Mouse (Mus musculus) kidney, postnatal 0 days (tissue): Measurements from ENCODE around the gene Ash1l. TPM values are rescaled to one million over a fixed set of nuclear protein-coding genes. Genes with fewer than 3 reads are reported as not detected.
A peak's percentile ranks its signal among the peaks of the same experiment; 100 is the strongest.
"Not testable (repeated sequence)": the region's sequence is repeated elsewhere in the genome, so short reads cannot be mapped to it uniquely, and the experiment has no call there.

Source experiments
- ATAC-seq: fragments of 200-750 bp; cut with Nextera tagmentation; replicated peaks from 2 replicates; pipeline ENCODE4 v1.8.0; 2017; ENCODE audit warnings: low read depth, moderate number of reproducible peaks, moderate TSS enrichment, moderate library complexity; ENCODE audit not compliant: low FRiP score
- DNase-seq: peaks from one replicate; pipeline ENCODE4 v3.0.0-alpha.2; 2016; ENCODE audit warnings: low spot score
- H3K27ac ChIP-seq: fragments of 300-500 bp; sonication (generic); 2 replicates; pipeline ENCODE4 v1.5.1; 2014; ENCODE audit warnings: mild to moderate bottlenecking
- H3K27me3 ChIP-seq: fragments of 300-500 bp; sonication (generic); 2 replicates; pipeline ENCODE4 v1.6.1; 2014; ENCODE audit warnings: low read length, mixed read lengths; ENCODE audit not compliant: insufficient read depth
- H3K36me3 ChIP-seq: fragments of 300-500 bp; sonication (generic); 2 replicates; pipeline ENCODE4 v1.6.1; 2014; ENCODE audit warnings: low read length, mixed read lengths; ENCODE audit not compliant: insufficient read depth
- H3K4me1 ChIP-seq: fragments of 300-500 bp; sonication (generic); replicated peaks from 2 replicates; pipeline ENCODE4 v1.6.1; 2014; ENCODE audit warnings: antibody characterized with exemption, low read length, mixed read lengths; ENCODE audit not compliant: insufficient read depth
- H3K4me2 ChIP-seq: fragments of 300-500 bp; sonication (generic); 2 replicates; pipeline ENCODE4 v1.6.1; 2014; ENCODE audit warnings: mild to moderate bottlenecking, low read length, moderate library complexity, mixed read lengths
- H3K4me3 ChIP-seq: fragments of 300-500 bp; sonication (generic); replicated peaks from 2 replicates; pipeline ENCODE4 v1.5.1; 2014; ENCODE audit warnings: low read depth, low read length
- H3K9ac ChIP-seq: fragments of 300-500 bp; sonication (generic); 2 replicates; pipeline ENCODE4 v1.6.1; 2014; ENCODE audit warnings: low read depth, low read length
- H3K9me3 ChIP-seq: fragments of 300-500 bp; sonication (generic); replicated peaks from 2 replicates; pipeline ENCODE4 v1.6.1; 2016; ENCODE audit warnings: low read length, inconsistent platforms, mixed read lengths
- CTCF ChIP-seq: IDR thresholded peaks from 2 replicates; pipeline ENCODE4 v1.5.1; 2016; ENCODE audit warnings: antibody characterized with exemption, low read depth, mild to moderate bottlenecking, moderate library complexity
- WGBS: fragments of 180-500 bp; shearing (Covaris S2); extraction: QIAGEN DNeasy Blood & Tissue Kit; methylation state at CpG from one replicate; pipeline ENCODE4 v1.1.7; 2014; 5-methylcytosine and 5-hydroxymethylcytosine counted together
- polyA plus RNA-seq: library from polyadenylated mRNA; unstranded; fragments of >200 nt; fragmentation: Nextera tagmentation; extraction: Ambion mirVana; gene quantifications from 2 replicates; pipeline ENCODE4 v1.2.1, GENCODE M21; 2015

Gene Ash1l
- polyA plus RNA-seq, 1 experiment from 2014 or later: 13.0 TPM

DNA sequence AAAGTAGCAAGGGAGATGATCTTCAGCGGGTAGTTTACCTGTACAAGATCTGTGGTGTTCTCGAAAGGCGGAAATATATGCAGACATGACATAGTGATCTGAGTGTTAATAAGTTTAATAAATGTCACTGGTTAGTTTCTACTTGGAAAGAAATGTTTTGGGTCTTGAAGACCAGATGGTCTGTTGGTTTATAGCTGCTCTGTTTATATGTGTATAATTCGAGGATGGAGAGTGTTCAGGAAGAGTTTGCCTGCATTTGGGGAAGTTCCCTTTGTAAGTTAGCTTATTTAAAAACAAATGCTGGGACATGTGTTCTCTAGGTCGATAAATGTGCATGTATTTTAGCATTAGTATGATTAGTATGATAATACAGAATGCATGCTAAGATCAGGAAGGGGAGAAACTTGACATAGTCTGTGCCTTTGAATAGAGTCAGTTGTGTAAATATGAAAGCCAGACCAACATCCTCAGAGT lies 942 bp downstream of the Ash1l start:
- Histone ChIP-seq H3K4me2 (peak overlapping the region; percentile 71), H3K9me3 (no peaks in the 10 kb centered on the region), H3K36me3 (no peaks in the 10 kb centered on the region), H3K4me3 (peak overlapping the region; percentile 91), H3K9ac (peak overlapping the region; percentile 80), H3K4me1 (peaks cover 6% of the 10 kb centered on the region; the same call in 1 of the 2 replicates), H3K27me3 (no peaks in the 10 kb centered on the region), H3K27ac (peak overlapping the region; percentile 99)
- TF ChIP-seq CTCF: no peak
- no peak for ATAC-seq
- under 1% methylated on average over 5 of the region's 5 CpGs for WGBS
- no peak for DNase-seq

DNA sequence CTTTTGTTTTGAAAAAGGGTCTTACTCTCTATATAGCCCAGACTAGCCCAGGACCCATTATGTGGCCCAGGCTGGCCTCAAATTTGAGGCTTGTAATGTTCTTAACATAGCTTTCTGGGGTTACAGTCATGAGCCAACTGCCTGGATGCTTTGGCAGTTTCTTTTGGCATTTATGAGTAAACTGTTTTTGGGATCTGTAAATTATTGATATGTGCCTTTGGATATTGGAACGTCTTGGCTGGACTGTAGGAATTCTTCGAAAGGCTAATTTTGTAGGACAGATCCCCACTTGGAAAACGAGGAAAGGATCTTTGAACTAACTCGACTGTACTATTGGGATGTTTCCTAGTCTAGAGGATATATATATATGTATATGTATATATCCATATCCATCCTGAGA lies 2.8 kb downstream of the Ash1l start:
- Histone ChIP-seq H3K4me2 (no peak overlapping the region), H3K4me1 (peaks cover 6% of the 10 kb centered on the region; the same call in 1 of the 2 replicates), H3K27ac (no peak overlapping the region), H3K4me3 (no peak overlapping the region), H3K27me3 (no peaks in the 10 kb centered on the region), H3K36me3 (no peaks in the 10 kb centered on the region), H3K9ac (no peak overlapping the region), H3K9me3 (no peaks in the 10 kb centered on the region)
- DNase-seq (no peak), ATAC-seq (no peak)
- TF ChIP-seq CTCF: no peak
- WGBS: 70% methylated on average over 4 of the region's 4 CpGs

DNA sequence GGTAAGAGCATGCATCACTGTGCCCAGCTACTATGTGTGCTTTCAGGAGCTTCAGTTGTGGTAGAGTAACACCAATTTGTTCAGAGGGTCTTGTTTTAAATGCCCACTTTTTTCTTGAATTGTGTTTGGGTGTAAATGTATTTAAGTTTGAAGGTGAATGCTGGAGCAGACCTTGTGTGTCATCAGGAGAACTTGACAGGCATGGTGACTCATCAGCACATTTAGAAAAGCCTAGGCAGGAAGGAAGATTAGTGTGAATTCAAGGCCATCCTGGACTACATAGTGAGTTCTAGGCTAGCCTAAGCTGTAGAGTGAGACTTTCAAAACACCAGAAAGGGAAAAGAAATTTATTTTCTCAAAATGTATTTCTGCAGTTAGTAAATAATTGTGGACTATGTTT lies 3.3 kb downstream of the Ash1l start:
- no peak for DNase-seq
- H3K4me2 ChIP-seq: no peak overlapping the region
- H3K27ac ChIP-seq: no peak overlapping the region
- H3K9me3 ChIP-seq: no peaks in the 10 kb centered on the region
- H3K9ac ChIP-seq: no peak overlapping the region
- no peak for ATAC-seq
- no peaks in the 10 kb centered on the region for H3K27me3 ChIP-seq
- no peak overlapping the region for H3K4me3 ChIP-seq
- TF ChIP-seq CTCF: no peak
- H3K4me1 ChIP-seq: peaks cover 5% of the 10 kb centered on the region; the same call in 1 of the 2 replicates
- H3K36me3 ChIP-seq: no peaks in the 10 kb centered on the region

DNA sequence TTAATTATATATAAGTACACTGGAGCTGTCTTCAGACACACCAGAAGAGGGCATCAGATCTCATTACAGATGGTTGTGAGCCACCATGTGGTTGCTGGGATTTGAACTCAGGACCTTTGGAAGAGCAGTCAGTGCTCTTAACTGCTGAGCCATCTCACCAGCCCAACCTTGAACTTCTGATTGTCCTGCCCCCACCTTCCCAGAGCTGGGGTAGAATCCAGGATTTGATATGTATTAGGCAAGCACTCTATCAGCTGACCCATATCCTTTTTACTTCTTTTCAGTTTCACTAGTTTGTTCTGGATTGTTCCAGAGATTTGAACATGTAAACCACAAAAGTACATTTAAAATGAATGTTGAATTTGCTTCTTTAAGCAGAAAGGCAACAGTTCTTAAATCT lies 12.8 kb downstream of the Ash1l start:
- DNase-seq, H3K4me3 ChIP-seq: not testable (repeated sequence)

DNA sequence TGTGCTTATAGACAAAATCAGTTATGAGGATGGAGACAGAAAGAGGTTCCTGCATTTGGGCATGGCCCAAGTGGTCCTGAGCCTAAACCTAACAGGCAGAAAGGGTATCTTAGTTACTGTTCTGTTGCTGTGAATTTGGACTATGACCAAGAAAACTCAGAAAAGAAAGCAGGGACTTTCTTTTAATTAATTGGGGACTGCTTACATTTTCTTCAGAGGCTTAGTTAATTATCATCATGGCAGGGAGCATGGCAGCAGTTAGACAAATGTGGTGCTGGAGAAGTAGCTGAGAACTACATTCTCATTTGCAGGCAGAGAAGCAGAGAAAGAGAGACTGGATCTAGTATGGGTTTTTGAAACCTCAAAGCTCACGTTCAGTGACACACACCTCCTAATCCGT lies 24.6 kb downstream of the Ash1l start:
- no peak overlapping the region for H3K4me2 ChIP-seq
- H3K36me3 ChIP-seq: no peaks in the 10 kb centered on the region
- no peak overlapping the region for H3K9ac ChIP-seq
- ATAC-seq (no peak), DNase-seq (no peak)
- TF ChIP-seq CTCF: no peak
- WGBS: 84% methylated on average over 2 of the region's 2 CpGs
- H3K27ac ChIP-seq: no peak overlapping the region
- no peaks in the 10 kb centered on the region for H3K4me1 ChIP-seq
- no peaks in the 10 kb centered on the region for H3K9me3 ChIP-seq
- H3K27me3 ChIP-seq: no peaks in the 10 kb centered on the region
- no peak overlapping the region for H3K4me3 ChIP-seq

More for the DNA sequence above, 12.8 kb downstream of the Ash1l start:
- not testable (repeated sequence) for ATAC-seq, H3K9me3 ChIP-seq, H3K27ac ChIP-seq, H3K9ac ChIP-seq, H3K4me1 ChIP-seq, H3K27me3 ChIP-seq, H3K4me2 ChIP-seq
- H3K36me3 ChIP-seq: peaks cover 12% of the 10 kb centered on the region; the same call in 1 of the 2 replicates

DNA sequence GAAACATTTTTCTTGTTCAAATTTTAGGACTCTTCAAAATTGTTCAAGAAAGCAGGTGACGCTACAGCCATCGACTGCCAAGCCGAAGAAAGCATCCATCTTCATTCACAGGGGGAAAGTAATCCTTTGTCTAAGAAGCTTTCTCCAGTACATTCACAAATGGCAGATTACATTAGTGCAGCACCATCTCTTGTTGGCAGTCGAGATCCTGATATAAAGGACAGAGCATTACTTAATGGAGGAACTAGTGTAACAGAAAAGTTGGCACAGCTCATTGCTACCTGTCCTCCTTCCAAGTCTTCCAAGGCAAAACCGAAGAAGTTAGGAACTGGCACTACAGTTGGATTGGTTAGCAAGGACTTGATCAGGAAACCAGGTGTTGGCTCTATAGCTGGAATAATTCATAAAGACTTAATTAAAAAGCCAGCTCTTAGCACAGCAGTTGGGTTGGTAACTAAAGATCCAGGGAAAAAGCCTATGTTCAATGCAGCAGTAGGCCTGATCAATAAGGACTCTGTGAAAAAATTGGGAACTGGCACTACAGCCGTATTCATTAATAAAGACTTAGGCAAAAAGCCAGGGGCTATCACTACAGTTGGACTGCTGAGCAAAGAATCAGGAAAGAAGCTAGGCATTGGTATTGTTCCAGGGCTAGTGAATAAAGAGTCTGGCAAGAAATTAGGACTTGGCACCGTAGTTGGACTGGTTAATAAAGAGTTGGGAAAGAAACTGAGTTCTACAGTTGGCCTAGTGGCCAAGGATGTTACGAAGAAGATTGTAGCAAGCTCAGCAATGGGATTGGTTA lies 31.0 kb downstream of the Ash1l start:
- H3K27me3 ChIP-seq: no peaks in the 10 kb centered on the region
- H3K27ac ChIP-seq: no peak overlapping the region
- H3K9ac ChIP-seq: no peak overlapping the region
- WGBS: 96% methylated on average over 8 of the region's 8 CpGs
- no peaks in the 10 kb centered on the region for H3K9me3 ChIP-seq
- no peak for TF ChIP-seq CTCF
- no peaks in the 10 kb centered on the region for H3K4me1 ChIP-seq
- DNase-seq: no peak
- H3K4me3 ChIP-seq: no peak overlapping the region
- H3K36me3 ChIP-seq: peaks cover 40% of the 10 kb centered on the region
- H3K4me2 ChIP-seq: no peak overlapping the region
- ATAC-seq: no peak
